Mouse (Mus musculus) embryo, embryonic 11 days (tissue): Measurements from ENCODE around the gene Gm4744.
"Not testable (repeated sequence)": the region's sequence is repeated elsewhere in the genome, so short reads cannot be mapped to it uniquely, and the experiment has no call there.

Source experiments
- DNase-seq: peaks from one replicate; pipeline ENCODE4 v3.0.0-alpha.2; 2015

The Gm4744 gene

GRCm38 (mm10) chr6:40951770-40952169 lies at the start of gene Gm4744:
Gene Gm4744 (minus strand): TSS chr6:40951870.
- DNase-seq, result no peak

- DNase-seq, result not testable (repeated sequence)
Observed at GRCm38 (mm10) chr6:40999379-40999778, 47.7 kb upstream of the Gm4744 start, which contains the start of gene Gm2663. Gene Gm2663 (minus strand): TSS chr6:40999479.

- not testable (repeated sequence) for DNase-seq
Observed at GRCm38 (mm10) chr6:40964454-40964853, 12.8 kb upstream of the Gm4744 start, which contains the start of gene 1810009J06Rik. Gene 1810009J06Rik (plus strand): TSS chr6:40964754.

GRCm38 (mm10) chr6:40953716-40954115 lies 2.0 kb upstream of the Gm4744 start:
- no peak for DNase-seq

- no peak for DNase-seq
Observed at GRCm38 (mm10) chr6:40940457-40940856, 11.2 kb downstream of the Gm4744 start, which contains the start of gene 1700074P13Rik. Gene 1700074P13Rik (minus strand): TSS chr6:40940557.

GRCm38 (mm10) chr6:40919954-40920353 lies 31.7 kb downstream of the Gm4744 start:
- DNase-seq, result no peak

- DNase-seq, result no peak
Observed at GRCm38 (mm10) chr6:40900287-40900686, 51.4 kb downstream of the Gm4744 start, which contains the start of gene Prss58. Gene Prss58 (minus strand): TSS chr6:40900387.
